Mouse (Mus musculus): ENCODE data around the gene Srprb.

DNA sequence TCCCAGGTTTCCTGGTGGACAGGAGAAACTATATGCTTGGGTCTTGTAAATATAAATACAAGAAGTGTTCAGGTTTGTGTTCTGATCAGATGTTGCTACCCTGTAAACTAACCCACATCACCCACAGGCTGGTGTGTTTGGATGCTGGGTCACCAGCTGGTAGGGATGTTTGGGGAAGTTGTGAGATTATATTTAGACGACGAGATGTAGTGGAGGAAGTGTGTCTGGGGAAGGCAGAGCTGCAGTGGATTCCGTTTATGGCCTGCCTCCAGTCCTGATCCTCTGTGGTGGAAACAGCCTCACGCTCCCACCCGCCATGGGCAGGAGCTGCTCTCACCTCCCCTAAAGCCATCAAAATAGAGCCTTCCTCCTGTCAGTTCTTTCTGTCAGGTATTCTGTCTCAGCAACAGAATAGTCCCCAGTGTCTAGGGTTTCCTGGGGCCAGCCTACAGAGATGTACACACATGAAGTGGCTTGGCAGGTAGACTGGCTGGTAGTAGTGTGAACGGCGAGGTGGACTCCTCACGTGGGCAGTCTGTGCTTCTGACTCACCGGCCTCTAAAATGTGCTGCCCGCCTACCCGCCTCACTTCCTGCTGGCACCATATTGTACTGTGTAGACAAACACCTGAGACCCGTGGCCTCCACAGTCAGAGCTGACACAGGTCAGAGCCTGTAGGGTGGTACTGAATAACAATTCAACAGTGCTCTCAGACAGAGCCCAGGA is 52.7 kb downstream of the Srprb start:
- TF ChIP-seq CTCF (IDR thresholded peaks at IDR 0.05; ENCODE audit: extremely low read depth, insufficient read length, insufficient replicate concordance, low read depth, low read length) (no peak), POLR2A (IDR thresholded peaks at IDR 0.05; ENCODE audit: low read depth, low read length) (no peak)

Measured in small intestine, adult 2 months (tissue).